Mouse (Mus musculus): ENCODE results near the gene Arid5b. TPM values are rescaled to one million over a fixed set of nuclear protein-coding genes. Genes with fewer than 3 reads are reported as not detected.
"Not testable (repeated sequence)": the region's sequence is repeated elsewhere in the genome, so short reads cannot be mapped to it uniquely, and the experiment has no call there.

Arid5b gene
- total RNA-seq, 2 experiments from 2014 or later = 36.1 to 36.9 TPM

GRCm38 (mm10) chr10:68119285-68119684 lies 159.3 kb downstream of the Arid5b start:
- no peak for DNase-seq (ENCODE audit: low spot score in 2 of 2)

DNA sequence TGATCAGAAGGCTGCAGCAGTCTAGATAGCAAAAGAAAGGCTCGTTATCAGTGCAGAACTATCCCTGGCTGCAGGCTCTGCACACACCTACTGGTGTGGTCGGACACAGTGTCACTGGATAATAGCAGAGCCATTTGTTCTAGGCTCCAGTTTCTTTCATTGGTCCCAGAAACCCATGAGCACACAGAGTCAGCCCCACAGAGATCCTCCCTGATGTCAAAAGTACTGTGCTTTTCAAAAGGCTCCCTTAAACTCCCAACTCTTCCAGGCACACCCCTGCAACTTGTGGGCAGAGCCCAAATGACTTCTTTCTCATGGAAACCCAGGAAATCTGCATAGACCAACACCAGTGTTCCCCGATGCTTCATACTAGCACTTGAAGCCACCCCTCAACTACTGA lies 163.6 kb downstream of the Arid5b start:
- no peak for DNase-seq (ENCODE audit: low spot score in 2 of 2)

DNA sequence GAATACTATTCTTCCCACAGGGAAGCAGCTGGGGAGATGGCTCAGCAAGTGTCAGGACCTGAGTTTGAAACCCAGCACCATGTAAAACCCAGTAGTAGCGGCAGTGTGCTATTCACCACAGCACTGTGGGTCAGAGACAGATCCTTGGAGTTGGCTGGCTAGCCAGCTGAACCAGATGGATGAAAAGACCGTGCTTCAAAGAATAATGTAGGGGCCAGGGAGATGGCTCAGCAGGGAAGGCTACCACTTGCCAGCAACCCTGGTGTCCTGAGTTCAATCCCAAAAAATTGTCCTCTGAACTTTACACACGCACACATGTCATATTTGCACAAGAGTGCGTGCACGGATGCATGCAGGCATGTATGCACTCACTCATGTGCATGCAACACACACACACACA lies 164.9 kb downstream of the Arid5b start:
- no peak for DNase-seq (ENCODE audit: low spot score in 2 of 2)

- DNase-seq (ENCODE audit: low spot score in 2 of 2) = no peak
Measured at GRCm38 (mm10) chr10:68112983-68113382, 165.6 kb downstream of the Arid5b start.

DNA sequence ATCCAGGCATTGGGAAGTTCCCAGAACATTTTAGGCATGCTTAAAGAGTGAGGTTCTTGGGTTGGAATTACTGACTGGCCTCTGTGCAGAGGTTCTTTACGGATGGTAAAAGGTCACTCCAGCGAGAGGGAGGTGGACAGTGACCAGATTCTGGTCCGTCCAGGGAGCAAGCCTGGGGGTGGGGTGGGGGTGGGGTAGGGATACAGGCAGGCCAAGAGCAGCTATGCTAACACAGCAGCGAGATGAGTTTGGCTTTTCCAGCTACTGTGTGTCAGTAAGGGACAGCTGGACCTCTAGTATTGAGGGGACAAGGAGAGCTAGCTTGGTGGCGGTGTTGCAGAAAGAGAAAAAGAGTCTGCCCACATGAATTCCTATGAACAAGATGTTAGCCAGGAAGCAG lies 167.9 kb downstream of the Arid5b start:
- DNase-seq (ENCODE audit: low spot score in 2 of 2) = no peak

DNA sequence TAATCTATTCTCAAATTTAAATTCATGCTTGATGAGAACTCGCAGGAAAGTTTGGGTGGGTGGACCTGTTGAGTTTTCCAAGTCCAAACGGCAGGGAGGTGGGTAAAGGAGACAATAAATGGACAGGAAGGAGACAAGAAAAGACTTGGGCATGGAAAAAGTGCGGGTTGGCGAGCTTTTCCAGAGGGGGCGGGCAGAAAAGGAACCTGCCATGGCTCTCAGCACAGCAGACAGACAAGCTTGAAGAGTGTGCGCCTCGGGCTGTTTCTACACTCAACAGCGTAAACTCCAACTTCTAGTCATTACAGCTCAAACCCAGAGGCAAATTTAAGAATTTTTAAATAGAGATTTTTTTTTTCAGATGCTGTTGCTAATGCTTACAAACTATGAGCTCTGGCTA lies 168.4 kb downstream of the Arid5b start:
- DNase-seq (ENCODE audit: low spot score in 2 of 2) = no peak

GRCm38 (mm10) chr10:68109651-68110050 lies 168.9 kb downstream of the Arid5b start:
- DNase-seq (ENCODE audit: low spot score in 2 of 2) = no peak

GRCm38 (mm10) chr10:68107716-68108115 lies 170.8 kb downstream of the Arid5b start:
- no peak for DNase-seq (ENCODE audit: low spot score in 2 of 2)

DNA sequence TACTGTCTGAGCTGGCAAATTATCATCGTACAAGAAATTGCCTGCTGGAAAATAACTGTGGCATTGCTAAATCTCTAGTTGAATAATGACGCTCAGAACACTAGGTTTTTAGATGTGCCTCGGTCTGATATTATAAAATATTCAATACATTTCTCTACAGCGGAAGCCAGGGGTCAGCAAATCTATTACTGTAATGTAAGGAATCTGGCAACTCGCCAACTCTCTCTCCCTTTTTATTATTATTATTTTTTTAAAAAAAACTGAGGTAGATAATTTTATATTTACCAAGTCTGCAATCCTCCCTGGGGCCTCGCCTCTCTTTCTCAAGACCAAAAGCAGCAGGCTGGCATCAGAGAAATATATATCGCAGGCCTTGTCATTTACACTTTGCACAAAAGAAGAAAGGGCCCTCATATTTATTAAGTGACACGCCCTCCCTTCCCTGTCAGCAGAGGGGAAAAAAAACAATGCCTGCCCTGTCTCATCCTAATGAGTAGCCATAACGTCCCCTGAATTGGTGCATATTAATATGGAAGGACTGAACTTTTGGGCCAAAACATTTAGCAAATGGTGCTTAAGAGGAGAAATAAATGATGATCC lies 172.1 kb downstream of the Arid5b start:
- DNase-seq (ENCODE audit: low spot score in 2 of 2) = no peak

DNA sequence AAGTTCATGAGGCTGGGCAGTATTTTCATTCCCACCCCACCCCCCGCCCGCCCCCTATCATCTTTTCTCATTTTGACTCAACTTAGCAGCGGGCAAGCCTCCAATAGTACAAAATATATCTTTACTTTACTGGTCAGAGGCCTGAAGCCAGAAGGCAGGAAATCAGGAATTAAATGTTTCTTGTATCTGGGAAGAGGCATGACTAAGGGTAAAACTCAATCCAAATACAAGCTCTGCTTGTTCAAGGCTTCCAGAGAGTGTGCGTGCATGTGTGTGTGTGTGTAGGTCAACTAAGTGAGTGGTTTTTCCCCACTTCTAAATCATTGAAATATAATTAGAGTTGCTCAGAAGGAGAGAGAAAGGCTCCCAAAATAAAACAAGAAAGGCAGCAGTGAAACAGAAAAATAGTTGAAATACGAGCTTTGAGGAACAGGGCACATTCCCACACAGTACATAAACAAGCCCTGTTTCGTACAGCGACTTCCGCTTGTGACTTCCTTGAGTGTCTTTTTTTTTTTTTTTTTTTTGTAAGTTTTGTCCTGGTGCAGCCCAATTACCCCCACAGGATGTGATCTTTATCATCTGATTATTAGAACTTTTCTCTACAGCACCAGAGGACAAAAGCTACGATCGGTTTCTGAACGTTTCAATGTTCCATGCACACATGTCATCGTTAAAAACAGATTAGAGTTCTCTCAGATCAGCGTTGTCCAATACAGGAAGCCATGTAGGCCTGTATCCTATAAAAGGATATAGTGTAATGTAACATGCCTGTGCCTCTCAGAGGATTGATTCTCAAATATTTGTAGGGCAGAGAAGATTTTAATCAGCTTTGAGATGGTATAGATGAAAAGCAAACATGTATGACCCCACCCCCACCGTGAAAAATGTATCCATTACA lies 173.4 kb downstream of the Arid5b start:
- DNase-seq (ENCODE audit: low spot score in 2 of 2) = peak in 1 of 2 experiments; percentile 33

DNA sequence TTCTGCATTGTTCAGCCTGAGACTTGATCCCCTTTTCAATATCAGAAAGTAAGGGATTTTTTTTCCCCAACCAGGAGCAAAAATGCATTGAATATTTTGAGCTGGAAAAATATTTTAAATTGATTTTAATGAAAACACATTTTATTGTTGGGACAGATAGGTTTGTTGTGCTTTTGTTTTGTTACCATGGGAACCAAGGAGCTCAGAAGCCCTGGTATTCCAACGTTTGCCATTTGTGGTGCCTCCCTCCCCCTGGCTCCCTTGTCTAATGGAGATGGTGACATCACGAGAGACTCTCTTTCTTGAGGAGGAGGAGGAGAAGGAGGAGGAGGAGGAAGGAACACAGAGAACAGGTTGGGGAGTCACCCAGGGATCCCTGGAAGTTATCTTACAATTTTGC lies 174.1 kb downstream of the Arid5b start:
- DNase-seq (ENCODE audit: low spot score in 2 of 2) = no peak

DNA sequence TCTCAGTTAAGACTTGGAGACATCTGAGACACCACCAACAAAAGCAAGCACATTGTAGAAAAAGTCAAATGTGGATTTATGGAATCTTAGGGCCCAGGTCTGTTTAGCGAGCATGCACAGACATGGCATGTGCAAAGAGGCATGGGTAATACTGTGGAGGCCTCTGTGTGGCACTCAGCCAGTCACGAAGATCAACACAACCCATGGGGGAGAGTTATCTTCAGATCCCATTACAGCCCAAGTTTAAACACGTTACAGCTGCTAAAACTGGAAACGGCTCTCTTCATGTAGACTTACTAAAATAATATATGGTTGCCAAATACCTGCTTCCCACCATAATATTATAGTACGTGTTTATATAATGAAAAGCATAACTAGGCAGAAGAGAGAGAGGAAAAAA lies 174.6 kb downstream of the Arid5b start:
- peak in 1 of 2 experiments; percentile 41 for DNase-seq (ENCODE audit: low spot score in 2 of 2)

DNA sequence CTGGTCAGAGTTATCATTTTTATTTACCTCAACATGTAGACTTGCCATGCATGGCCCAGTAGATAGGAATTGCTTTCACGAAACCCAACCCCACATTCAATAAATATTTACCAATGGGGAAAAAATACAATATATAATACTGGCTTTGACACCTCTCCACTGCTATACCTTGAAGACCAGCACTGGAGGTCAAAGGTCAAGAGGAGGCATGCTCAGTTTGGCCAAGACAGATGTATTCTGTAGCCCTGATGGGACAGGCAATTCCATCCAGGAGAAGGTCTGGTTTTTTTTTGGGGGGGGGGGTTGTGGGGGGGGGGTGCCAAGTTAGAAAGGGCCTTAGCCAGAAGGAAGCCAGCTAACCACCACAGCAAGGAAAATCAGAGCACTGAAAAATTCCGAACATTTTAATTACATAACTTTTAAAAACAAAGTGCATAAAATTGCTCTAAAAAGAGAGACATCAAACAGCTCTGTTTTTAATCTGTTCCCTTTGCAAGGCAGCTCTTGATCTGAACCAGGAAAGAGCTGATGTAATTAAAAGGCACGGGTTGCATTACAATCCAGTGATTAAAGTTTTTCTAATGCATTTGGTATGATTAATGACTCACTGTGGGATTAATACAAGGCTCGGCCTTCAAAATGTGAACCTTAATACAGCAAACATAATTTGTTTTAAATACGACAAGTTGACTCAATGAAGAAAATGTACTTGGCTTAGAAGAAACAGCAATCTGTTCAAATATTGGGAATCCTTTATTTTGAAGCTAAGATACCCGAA lies 175.3 kb downstream of the Arid5b start:
- no peak for DNase-seq (ENCODE audit: low spot score in 2 of 2)

DNA sequence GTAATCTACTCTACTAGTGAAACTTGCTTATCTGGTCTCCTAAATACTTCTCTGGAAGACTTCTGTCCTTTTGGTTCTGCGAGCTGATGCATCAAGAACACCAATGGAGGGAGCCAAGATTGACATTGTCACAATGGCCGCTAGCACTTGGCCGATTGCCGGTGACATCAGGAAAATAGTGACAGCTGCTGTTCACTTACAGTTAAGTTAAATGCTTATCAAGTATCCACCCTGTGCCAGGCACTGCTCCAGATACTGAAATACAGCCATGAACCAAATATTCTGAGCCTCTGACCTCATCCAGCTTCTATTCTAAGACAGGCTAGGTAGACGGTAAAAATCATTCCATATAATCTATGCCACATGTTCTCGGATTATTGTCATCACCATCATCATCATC lies 176.0 kb downstream of the Arid5b start:
- DNase-seq (ENCODE audit: low spot score in 2 of 2) = peak in 1 of 2 experiments; percentile 25

- no peak for DNase-seq (ENCODE audit: low spot score in 2 of 2)
Measured at GRCm38 (mm10) chr10:68101251-68101650, 177.3 kb downstream of the Arid5b start.

- DNase-seq (ENCODE audit: low spot score in 2 of 2) = no peak
Measured at GRCm38 (mm10) chr10:68100506-68100905, 178.0 kb downstream of the Arid5b start.

GRCm38 (mm10) chr10:68099801-68100200 lies 178.7 kb downstream of the Arid5b start:
- not testable (repeated sequence) for DNase-seq (ENCODE audit: low spot score in 2 of 2)

- DNase-seq (ENCODE audit: low spot score in 2 of 2) = no peak
Measured at GRCm38 (mm10) chr10:68097821-68098675, 180.5 kb downstream of the Arid5b start.

DNA sequence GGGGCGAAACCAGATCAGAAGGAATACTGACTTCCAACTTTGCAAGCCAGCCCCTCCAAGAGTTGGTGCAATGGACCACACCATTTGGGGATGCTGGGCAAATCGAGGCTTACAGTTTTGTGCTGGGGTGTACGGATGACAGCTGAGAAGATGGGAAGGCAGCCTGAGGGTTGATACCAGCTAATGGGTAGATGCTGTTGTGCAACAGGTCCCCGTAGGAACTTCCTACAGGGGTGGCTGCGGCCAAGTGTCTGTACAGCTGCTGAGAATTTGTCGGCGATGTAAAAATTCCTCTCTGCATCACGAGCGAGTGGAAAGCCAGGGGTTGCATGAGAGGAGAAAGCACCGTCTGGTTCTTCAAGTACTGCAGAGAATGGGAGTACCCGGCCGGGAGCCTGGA lies 182.1 kb downstream of the Arid5b start:
- no peak for DNase-seq (ENCODE audit: low spot score in 2 of 2)

- no peak for DNase-seq (ENCODE audit: low spot score in 2 of 2)
Measured at GRCm38 (mm10) chr10:68095136-68095535, 183.4 kb downstream of the Arid5b start.

- DNase-seq (ENCODE audit: low spot score in 2 of 2) = no peak
Measured at GRCm38 (mm10) chr10:68093496-68093895, 185.0 kb downstream of the Arid5b start.

Data from gastrocnemius, postnatal 4 days (tissue).